Mouse (Mus musculus): ENCODE data around the gene Sphk1. TPM values are rescaled to one million over a fixed set of nuclear protein-coding genes. Genes with fewer than 3 reads are reported as not detected.
A peak's percentile ranks its signal among the peaks of the same experiment; 100 is the strongest.

Gene Sphk1
- polyA plus RNA-seq, 1 experiment = 11.3 TPM

DNA sequence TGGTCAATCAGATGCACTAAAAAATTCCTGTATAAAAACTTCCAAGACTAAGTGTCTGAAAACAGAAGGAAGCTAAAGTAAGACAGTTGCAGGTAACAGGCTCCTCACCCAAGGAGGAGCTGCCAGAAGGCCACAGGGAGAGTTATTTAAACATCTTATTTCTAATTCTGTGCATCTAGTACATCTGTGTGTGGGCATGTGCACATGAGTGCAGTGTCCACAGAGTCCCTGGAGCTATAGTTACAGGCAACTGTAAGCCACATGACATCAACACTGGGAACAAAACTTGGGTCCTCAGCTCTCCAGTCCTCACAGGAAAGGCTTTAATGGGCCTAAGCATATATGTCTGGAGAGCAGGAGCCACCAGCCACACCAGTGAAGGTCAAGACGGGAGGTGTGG, 21.5 kb downstream of the Sphk1 start:
- peaks cover 81% of the 10 kb centered on the region for H3K79me2 ChIP-seq (ENCODE audit: control insufficient read depth, insufficient read depth)
- H3K79me3 ChIP-seq (ENCODE audit: low read depth) = peaks cover 38% of the 10 kb centered on the region
- peaks cover 1% of the 10 kb centered on the region for H3K36me3 ChIP-seq (ENCODE audit: control insufficient read depth, insufficient read depth)
- H3ac ChIP-seq (ENCODE audit: control insufficient read depth, insufficient read length, low read depth) = no peak overlapping the region
- TF ChIP-seq FOSL1 (IDR thresholded peaks at IDR 0.05; ENCODE audit: insufficient read depth, low read length, poor library complexity, severe bottlenecking) (no peak), CEBPB (IDR thresholded peaks at IDR 0.05; ENCODE audit: low read depth) (no peak), USF1 (IDR thresholded peaks at IDR 0.05; ENCODE audit: low read depth) (no peak), MAX (IDR thresholded peaks at IDR 0.05) (no peak), MYOD1 (IDR thresholded peaks at IDR 0.05; ENCODE audit: control insufficient read depth, insufficient read length, low read depth) (no peak), MYOG (IDR thresholded peaks at IDR 0.05; ENCODE audit: control insufficient read depth, extremely low read depth, insufficient read length) (no peak), CTCF (IDR thresholded peaks at IDR 0.05; ENCODE audit: control insufficient read depth, insufficient read depth, insufficient read length) (no peak)
- H3K27me3 ChIP-seq (ENCODE audit: control insufficient read depth, insufficient read depth, insufficient read length) = no peaks in the 10 kb centered on the region
- no peak overlapping the region for H3K4me3 ChIP-seq (ENCODE audit: insufficient read depth, poor library complexity, severe bottlenecking)

DNA sequence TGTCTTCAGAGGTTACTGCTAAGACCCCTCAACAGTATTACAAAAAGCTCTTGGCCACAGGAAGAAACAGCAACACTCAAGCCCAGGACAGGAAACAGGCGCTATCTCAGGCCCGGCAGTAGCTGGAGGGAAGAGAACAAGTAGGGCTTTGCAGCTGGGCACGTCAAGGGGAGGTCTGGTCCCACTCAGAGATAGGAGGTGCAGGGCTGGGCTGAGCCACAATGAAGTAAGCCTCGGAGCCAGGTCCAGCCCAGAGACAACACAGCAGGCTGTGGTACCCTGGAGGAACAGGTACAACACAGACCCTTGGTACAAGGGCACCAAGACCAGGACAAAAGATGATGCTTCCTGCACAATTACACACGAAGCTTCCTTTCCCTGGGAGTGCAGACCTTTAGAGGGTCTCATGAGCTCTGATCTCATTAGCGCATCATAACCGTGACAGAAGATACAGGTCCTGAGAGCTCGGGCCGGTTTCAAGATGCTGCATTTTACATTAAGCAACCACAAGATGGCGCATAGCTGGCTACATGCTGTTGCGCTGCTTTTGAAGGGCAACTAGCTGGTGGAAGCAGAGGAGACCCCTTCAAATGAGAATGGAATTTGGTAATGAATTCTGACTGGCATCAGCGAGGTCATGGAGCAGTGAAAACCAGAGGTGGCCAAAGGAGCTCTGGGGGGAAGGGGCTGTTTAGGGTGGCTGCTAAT, 23.6 kb downstream of the Sphk1 start:
- Histone ChIP-seq H3K36me3 (ENCODE audit: control insufficient read depth, insufficient read depth) (no peaks in the 10 kb centered on the region), H3K4me3 (ENCODE audit: insufficient read depth, poor library complexity, severe bottlenecking) (no peak overlapping the region), H3K27me3 (ENCODE audit: control insufficient read depth, insufficient read depth, insufficient read length) (no peaks in the 10 kb centered on the region), H3K79me2 (ENCODE audit: control insufficient read depth, insufficient read depth) (peaks cover 99% of the 10 kb centered on the region), H3K79me3 (ENCODE audit: low read depth) (peaks cover 48% of the 10 kb centered on the region), H3ac (ENCODE audit: control insufficient read depth, insufficient read length, low read depth) (no peak overlapping the region)
- TF ChIP-seq CTCF (IDR thresholded peaks at IDR 0.05; ENCODE audit: control insufficient read depth, insufficient read depth, insufficient read length) (peak; percentile 44), FOSL1 (IDR thresholded peaks at IDR 0.05; ENCODE audit: insufficient read depth, low read length, poor library complexity, severe bottlenecking) (no peak)

DNA sequence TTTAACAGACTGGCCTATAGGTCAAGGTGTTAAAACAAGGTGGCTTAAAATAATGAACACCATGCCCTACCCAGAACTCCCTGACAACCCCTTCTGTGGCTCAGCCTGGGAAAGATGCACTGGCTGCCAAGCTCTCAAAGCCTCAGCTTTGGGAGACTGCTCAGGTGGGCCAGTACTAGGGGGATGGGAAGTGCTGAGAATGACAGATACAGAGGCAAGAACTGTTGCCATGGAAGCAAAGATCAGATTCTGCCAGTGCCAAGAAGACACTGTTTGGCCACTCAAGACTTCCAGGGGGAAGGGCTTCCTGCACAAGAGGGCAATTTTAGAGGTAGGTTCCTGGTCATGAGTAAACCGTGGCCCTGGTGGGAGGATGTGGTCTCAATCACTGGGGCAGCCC, 24.8 kb downstream of the Sphk1 start:
- Histone ChIP-seq H3ac (ENCODE audit: control insufficient read depth, insufficient read length, low read depth) (no peak overlapping the region), H3K36me3 (ENCODE audit: control insufficient read depth, insufficient read depth) (no peaks in the 10 kb centered on the region), H3K4me3 (ENCODE audit: insufficient read depth, poor library complexity, severe bottlenecking) (no peak overlapping the region), H3K79me3 (ENCODE audit: low read depth) (peaks cover 50% of the 10 kb centered on the region), H3K27me3 (ENCODE audit: control insufficient read depth, insufficient read depth, insufficient read length) (no peaks in the 10 kb centered on the region), H3K79me2 (ENCODE audit: control insufficient read depth, insufficient read depth) (peaks cover 97% of the 10 kb centered on the region)
- no peak for TF ChIP-seq CTCF (IDR thresholded peaks at IDR 0.05; ENCODE audit: control insufficient read depth, insufficient read depth, insufficient read length)

DNA sequence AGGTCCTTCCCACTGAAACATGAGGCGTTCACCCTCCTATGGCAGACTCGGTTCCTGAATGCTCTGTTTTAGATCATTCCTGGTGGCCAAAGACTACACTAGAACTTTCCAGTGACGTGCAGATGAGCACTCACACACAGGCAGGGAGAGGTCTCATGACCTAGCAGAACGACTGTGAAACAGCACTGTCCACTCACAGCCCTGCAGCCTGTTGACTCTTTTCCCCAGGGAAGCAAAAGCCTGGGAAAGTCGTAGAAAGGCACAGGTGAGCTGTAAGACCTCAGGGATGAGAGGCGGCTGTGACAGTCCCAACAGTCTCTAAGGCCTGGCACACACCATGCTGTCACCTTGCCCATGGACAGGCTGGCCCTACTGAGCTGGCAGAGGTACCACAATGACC, 25.6 kb downstream of the Sphk1 start:
- no peaks in the 10 kb centered on the region for H3K36me3 ChIP-seq (ENCODE audit: control insufficient read depth, insufficient read depth)
- no peak for TF ChIP-seq CTCF (IDR thresholded peaks at IDR 0.05; ENCODE audit: control insufficient read depth, insufficient read depth, insufficient read length)
- no peak for TF ChIP-seq MAX (IDR thresholded peaks at IDR 0.05)
- no peak for TF ChIP-seq MYOG (IDR thresholded peaks at IDR 0.05; ENCODE audit: control insufficient read depth, extremely low read depth, insufficient read length)
- no peak for TF ChIP-seq CEBPB (IDR thresholded peaks at IDR 0.05; ENCODE audit: low read depth)
- no peak for TF ChIP-seq FOSL1 (IDR thresholded peaks at IDR 0.05; ENCODE audit: insufficient read depth, low read length, poor library complexity, severe bottlenecking)
- H3K27me3 ChIP-seq (ENCODE audit: control insufficient read depth, insufficient read depth, insufficient read length) = no peaks in the 10 kb centered on the region
- H3K79me3 ChIP-seq (ENCODE audit: low read depth) = peaks cover 51% of the 10 kb centered on the region
- no peak overlapping the region for H3ac ChIP-seq (ENCODE audit: control insufficient read depth, insufficient read length, low read depth)
- no peak overlapping the region for H3K4me3 ChIP-seq (ENCODE audit: insufficient read depth, poor library complexity, severe bottlenecking)
- H3K79me2 ChIP-seq (ENCODE audit: control insufficient read depth, insufficient read depth) = peaks cover 97% of the 10 kb centered on the region

DNA sequence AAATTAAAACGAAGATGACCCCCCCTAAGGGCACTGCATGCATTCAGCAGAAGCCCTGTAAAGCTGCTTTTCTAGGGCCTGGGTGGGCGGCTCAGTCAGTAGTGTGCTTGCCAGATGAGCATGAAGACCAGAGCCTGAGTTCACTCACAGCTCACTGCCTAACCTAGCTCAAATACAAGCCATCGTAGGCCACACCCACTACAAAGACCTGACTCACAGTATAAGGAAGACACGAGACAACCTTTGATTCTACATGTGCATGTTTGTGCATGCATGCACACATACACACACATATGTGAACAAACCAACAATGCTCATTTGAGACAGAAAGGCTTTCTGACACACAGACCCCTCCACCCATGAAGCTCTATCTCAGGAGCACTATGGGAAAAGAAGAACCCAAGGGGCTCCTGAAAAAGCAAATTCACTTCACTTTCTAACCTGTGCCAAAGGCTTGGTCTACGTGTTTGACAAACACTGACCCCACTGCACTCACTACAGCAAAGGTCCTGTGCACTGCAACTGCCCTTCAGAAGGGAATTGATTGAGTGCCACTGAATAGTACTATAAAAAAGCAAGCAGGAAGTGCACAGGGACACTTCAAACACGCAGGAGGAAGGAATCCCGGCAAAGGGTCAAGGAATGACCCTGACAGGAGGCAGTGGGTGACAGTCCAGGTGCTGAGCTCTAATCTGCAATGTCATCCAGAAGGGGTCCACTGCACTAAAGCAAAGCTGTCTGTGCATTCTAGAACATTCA, 34.7 kb downstream of the Sphk1 start:
- Histone ChIP-seq H3K36me3 (ENCODE audit: control insufficient read depth, insufficient read depth) (no peaks in the 10 kb centered on the region), H3K27me3 (ENCODE audit: control insufficient read depth, insufficient read depth, insufficient read length) (no peaks in the 10 kb centered on the region), H3ac (ENCODE audit: control insufficient read depth, insufficient read length, low read depth) (no peak overlapping the region), H3K79me3 (ENCODE audit: low read depth) (peaks cover 61% of the 10 kb centered on the region), H3K79me2 (ENCODE audit: control insufficient read depth, insufficient read depth) (peaks cover 99% of the 10 kb centered on the region), H3K4me3 (ENCODE audit: insufficient read depth, poor library complexity, severe bottlenecking) (no peak overlapping the region)
- no peak for TF ChIP-seq MAX (IDR thresholded peaks at IDR 0.05)
- TF ChIP-seq FOSL1 (IDR thresholded peaks at IDR 0.05; ENCODE audit: insufficient read depth, low read length, poor library complexity, severe bottlenecking) = no peak
- TF ChIP-seq CEBPB (IDR thresholded peaks at IDR 0.05; ENCODE audit: low read depth) = no peak
- TF ChIP-seq USF1 (IDR thresholded peaks at IDR 0.05; ENCODE audit: low read depth) = no peak
- no peak for TF ChIP-seq MYOG (IDR thresholded peaks at IDR 0.05; ENCODE audit: control insufficient read depth, extremely low read depth, insufficient read length)

DNA sequence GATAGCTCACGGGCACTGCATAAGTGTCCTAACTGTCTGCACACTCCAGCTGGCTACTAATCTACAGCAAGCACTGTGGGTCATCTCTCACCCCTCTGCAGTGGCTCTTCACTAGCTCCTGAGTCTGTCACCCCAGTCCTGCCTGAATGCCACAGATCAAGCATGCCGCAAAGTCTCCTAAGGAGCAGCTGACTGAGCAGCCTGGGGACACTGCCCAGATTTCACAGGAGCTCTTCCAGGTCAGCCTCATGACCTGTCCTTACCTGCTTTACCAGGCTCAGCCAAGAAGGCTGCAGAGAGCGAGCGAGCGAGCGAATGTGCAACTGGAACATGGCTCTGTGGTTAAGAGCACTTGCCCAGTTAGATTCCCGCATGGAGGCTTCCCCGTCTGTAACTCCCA, 36.8 kb downstream of the Sphk1 start:
- peaks cover 99% of the 10 kb centered on the region for H3K79me2 ChIP-seq (ENCODE audit: control insufficient read depth, insufficient read depth)
- TF ChIP-seq CEBPB (IDR thresholded peaks at IDR 0.05; ENCODE audit: low read depth) (no peak), USF1 (IDR thresholded peaks at IDR 0.05; ENCODE audit: low read depth) (no peak), MYOG (IDR thresholded peaks at IDR 0.05; ENCODE audit: control insufficient read depth, extremely low read depth, insufficient read length) (no peak), FOSL1 (IDR thresholded peaks at IDR 0.05; ENCODE audit: insufficient read depth, low read length, poor library complexity, severe bottlenecking) (no peak), MAX (IDR thresholded peaks at IDR 0.05) (no peak), MYOD1 (IDR thresholded peaks at IDR 0.05; ENCODE audit: control insufficient read depth, insufficient read length, low read depth) (no peak), CTCF (IDR thresholded peaks at IDR 0.05; ENCODE audit: control insufficient read depth, insufficient read depth, insufficient read length) (no peak)
- no peak overlapping the region for H3K4me3 ChIP-seq (ENCODE audit: insufficient read depth, poor library complexity, severe bottlenecking)
- no peaks in the 10 kb centered on the region for H3K36me3 ChIP-seq (ENCODE audit: control insufficient read depth, insufficient read depth)
- H3K27me3 ChIP-seq (ENCODE audit: control insufficient read depth, insufficient read depth, insufficient read length) = no peaks in the 10 kb centered on the region
- H3K79me3 ChIP-seq (ENCODE audit: low read depth) = peaks cover 71% of the 10 kb centered on the region
- H3ac ChIP-seq (ENCODE audit: control insufficient read depth, insufficient read length, low read depth) = no peak overlapping the region

Measured in C2C12 (cell line).